Comparison of ENCODE assay signal across 11 mouse cellular contexts in genomic region chr11:85786113-85786718, GRCm38 (mm10). TPM values are rescaled to one million over a fixed set of nuclear protein-coding genes. Genes with fewer than 3 reads are reported as not detected.
DNase-seq lines count a peak whose midpoint lies in the region; TF ChIP-seq lines count a peak whose summit lies in the region.
"Had no signal": no experiment of that assay in that cellular context is flagged by ENCODE, and none has a peak within 500 bp of the region (broad histone marks: within the 10 kb centered on the region; RNA-seq: fewer than 3 reads in every experiment).

No protein-coding gene starts in this region.

- no peak overlapping the region for H3K27ac ChIP-seq in layer of hippocampus, adult 2 months
- H3K27ac ChIP-seq: macrophage had no signal

- peak; percentile 73 for TF ChIP-seq CTCF in layer of hippocampus, adult 2 months (conservative IDR thresholded peaks at IDR 0.05)

- peak; percentile 22 for DNase-seq in adrenal gland, adult 2 months
- no peak for DNase-seq in adrenal gland, postnatal 4 days (ENCODE audit: low spot score in 2 of 2)
- no peak for DNase-seq in layer of hippocampus, adult 2 months (ENCODE audit: low spot score in 2 of 2)
- no peak for DNase-seq in layer of hippocampus, adult 8-10 months (ENCODE audit: low spot score in 2 of 2)
- DNase-seq in embryo, embryonic 10.5 days (ENCODE audit: low spot score) = peak; percentile 48
- peak; percentile 57 for DNase-seq in lung, postnatal 36 days
- no peak for DNase-seq in urinary bladder, adult 2 months (ENCODE audit: low spot score)
- no peak for DNase-seq in gastrocnemius, postnatal 25 days
- DNase-seq: heart, postnatal 14 days; right cerebral cortex, postnatal 4 days had no signal

- no peak overlapping the region for H3K4me3 ChIP-seq in layer of hippocampus, adult 2 months

RNA-seq across cellular contexts. Expression of gene Tbx2, which starts 46.1 kb away (rescaled TPM):
- 10 to 100 TPM; 16.8 to 29.0 TPM for total RNA-seq in adrenal gland, adult 2 months (2021)
- polyA plus RNA-seq in adrenal gland, adult 2 months (2012; rRNA removed) = 54.5 and 56.0 TPM in 2 replicates
- 10 to 100 TPM; 63.3 TPM for total RNA-seq in adrenal gland, postnatal 4 days (2021)
- total RNA-seq in layer of hippocampus, adult 2 months (2021) = 1 to 10 TPM; 1.5 to 1.6 TPM
- 1 to 10 TPM; 1.4 to 2.0 (median 1.7) TPM for total RNA-seq in layer of hippocampus, adult 8-10 months (2022)
- polyA plus RNA-seq in urinary bladder, adult 2 months (2012; rRNA removed) = 130 and 133 TPM in 2 replicates
- 1 to 10 TPM; 2.7 to 3.6 TPM for total RNA-seq in gastrocnemius, postnatal 25 days (2021)
- polyA plus RNA-seq: macrophage had no signal

Comparison
In these comparisons a context has a peak if more than half of its experiments do, and no peak if none do; other contexts are left out.
1. DNase-seq: peak in adrenal gland, adult 2 months (single experiment), embryo, embryonic 10.5 days (single experiment) and lung, postnatal 36 days (single experiment); none in adrenal gland, postnatal 4 days (0 of 2), layer of hippocampus, adult 2 months (0 of 2), layer of hippocampus, adult 8-10 months (0 of 2), urinary bladder, adult 2 months (single experiment) and gastrocnemius, postnatal 25 days (single experiment).